Mouse (Mus musculus): ENCODE measurements around the gene Bcat1. TPM values are rescaled to one million over a fixed set of nuclear protein-coding genes. Genes with fewer than 3 reads are reported as not detected.

The Bcat1 gene
- polyA plus RNA-seq, 1 experiment = 100 TPM

- H3K79me2 ChIP-seq (ENCODE audit: control insufficient read depth, insufficient read depth) = peaks cover 100% of the 10 kb centered on the region
- H3K27me3 ChIP-seq (ENCODE audit: control insufficient read depth, insufficient read depth, insufficient read length) = no peaks in the 10 kb centered on the region
These were observed 19.9 kb downstream of the Bcat1 start for GRCm38 (mm10) chr6:145056102-145056501.

GRCm38 (mm10) chr6:145055277-145055858, 20.6 kb downstream of the Bcat1 start:
- peaks cover 82% of the 10 kb centered on the region for H3K79me3 ChIP-seq (ENCODE audit: low read depth)
- TF ChIP-seq CTCF (IDR thresholded peaks at IDR 0.05; ENCODE audit: control insufficient read depth, insufficient read depth, insufficient read length) (no peak), MAX (IDR thresholded peaks at IDR 0.05) (no peak), MYOG (IDR thresholded peaks at IDR 0.05; ENCODE audit: control insufficient read depth, extremely low read depth, insufficient read length) (no peak), CEBPB (IDR thresholded peaks at IDR 0.05; ENCODE audit: low read depth) (no peak), FOSL1 (IDR thresholded peaks at IDR 0.05; ENCODE audit: insufficient read depth, low read length, poor library complexity, severe bottlenecking) (no peak), MYOD1 (IDR thresholded peaks at IDR 0.05; ENCODE audit: control insufficient read depth, insufficient read length, low read depth) (no peak)
- peaks cover 100% of the 10 kb centered on the region for H3K79me2 ChIP-seq (ENCODE audit: control insufficient read depth, insufficient read depth)

More at GRCm38 (mm10) chr6:145056102-145056501, 19.9 kb downstream of the Bcat1 start:
- no peak overlapping the region for H3K4me3 ChIP-seq (ENCODE audit: insufficient read depth, poor library complexity, severe bottlenecking)
- H3K36me3 ChIP-seq (ENCODE audit: control insufficient read depth, insufficient read depth) = peaks cover 55% of the 10 kb centered on the region
- H3K79me3 ChIP-seq (ENCODE audit: low read depth) = peaks cover 88% of the 10 kb centered on the region
- H3ac ChIP-seq (ENCODE audit: control insufficient read depth, insufficient read length, low read depth) = no peak overlapping the region
- TF ChIP-seq USF1 (IDR thresholded peaks at IDR 0.05; ENCODE audit: low read depth) (no peak), FOSL1 (IDR thresholded peaks at IDR 0.05; ENCODE audit: insufficient read depth, low read length, poor library complexity, severe bottlenecking) (no peak)

GRCm38 (mm10) chr6:145052669-145053068, 23.3 kb downstream of the Bcat1 start:
- H3K79me3 ChIP-seq (ENCODE audit: low read depth) = peaks cover 79% of the 10 kb centered on the region
- peaks cover 52% of the 10 kb centered on the region for H3K36me3 ChIP-seq (ENCODE audit: control insufficient read depth, insufficient read depth)
- TF ChIP-seq MYOG (IDR thresholded peaks at IDR 0.05; ENCODE audit: control insufficient read depth, extremely low read depth, insufficient read length) (no peak), USF1 (IDR thresholded peaks at IDR 0.05; ENCODE audit: low read depth) (no peak), CTCF (IDR thresholded peaks at IDR 0.05; ENCODE audit: control insufficient read depth, insufficient read depth, insufficient read length) (no peak), CEBPB (IDR thresholded peaks at IDR 0.05; ENCODE audit: low read depth) (no peak), MYOD1 (IDR thresholded peaks at IDR 0.05; ENCODE audit: control insufficient read depth, insufficient read length, low read depth) (no peak), MAX (IDR thresholded peaks at IDR 0.05) (no peak)
- H3K79me2 ChIP-seq (ENCODE audit: control insufficient read depth, insufficient read depth) = peaks cover 100% of the 10 kb centered on the region
- no peak overlapping the region for H3K4me3 ChIP-seq (ENCODE audit: insufficient read depth, poor library complexity, severe bottlenecking)
- no peak overlapping the region for H3ac ChIP-seq (ENCODE audit: control insufficient read depth, insufficient read length, low read depth)
- H3K27me3 ChIP-seq (ENCODE audit: control insufficient read depth, insufficient read depth, insufficient read length) = no peaks in the 10 kb centered on the region

More at GRCm38 (mm10) chr6:145055277-145055858, 20.6 kb downstream of the Bcat1 start:
- Histone ChIP-seq H3K36me3 (ENCODE audit: control insufficient read depth, insufficient read depth) (peaks cover 53% of the 10 kb centered on the region), H3K4me3 (ENCODE audit: insufficient read depth, poor library complexity, severe bottlenecking) (no peak overlapping the region), H3K27me3 (ENCODE audit: control insufficient read depth, insufficient read depth, insufficient read length) (no peaks in the 10 kb centered on the region), H3ac (ENCODE audit: control insufficient read depth, insufficient read length, low read depth) (no peak overlapping the region)

- TF ChIP-seq MAX (IDR thresholded peaks at IDR 0.05) = no peak
- no peak for TF ChIP-seq FOSL1 (IDR thresholded peaks at IDR 0.05; ENCODE audit: insufficient read depth, low read length, poor library complexity, severe bottlenecking)
- no peak for TF ChIP-seq MYOG (IDR thresholded peaks at IDR 0.05; ENCODE audit: control insufficient read depth, extremely low read depth, insufficient read length)
- TF ChIP-seq MYOD1 (IDR thresholded peaks at IDR 0.05; ENCODE audit: control insufficient read depth, insufficient read length, low read depth) = no peak
- no peak for TF ChIP-seq CEBPB (IDR thresholded peaks at IDR 0.05; ENCODE audit: low read depth)
- no peak for TF ChIP-seq USF1 (IDR thresholded peaks at IDR 0.05; ENCODE audit: low read depth)
- TF ChIP-seq CTCF (IDR thresholded peaks at IDR 0.05; ENCODE audit: control insufficient read depth, insufficient read depth, insufficient read length) = no peak
- Histone ChIP-seq H3K4me3 (ENCODE audit: insufficient read depth, poor library complexity, severe bottlenecking) (no peak overlapping the region), H3K79me3 (ENCODE audit: low read depth) (peaks cover 73% of the 10 kb centered on the region), H3ac (ENCODE audit: control insufficient read depth, insufficient read length, low read depth) (no peak overlapping the region), H3K79me2 (ENCODE audit: control insufficient read depth, insufficient read depth) (peaks cover 100% of the 10 kb centered on the region), H3K36me3 (ENCODE audit: control insufficient read depth, insufficient read depth) (peaks cover 58% of the 10 kb centered on the region), H3K27me3 (ENCODE audit: control insufficient read depth, insufficient read depth, insufficient read length) (no peaks in the 10 kb centered on the region)
These were observed 25.1 kb downstream of the Bcat1 start for GRCm38 (mm10) chr6:145050899-145051298.

- TF ChIP-seq MYOD1 (IDR thresholded peaks at IDR 0.05; ENCODE audit: control insufficient read depth, insufficient read length, low read depth) = no peak
- TF ChIP-seq CEBPB (IDR thresholded peaks at IDR 0.05; ENCODE audit: low read depth) = no peak
- TF ChIP-seq FOSL1 (IDR thresholded peaks at IDR 0.05; ENCODE audit: insufficient read depth, low read length, poor library complexity, severe bottlenecking) = no peak
- TF ChIP-seq USF1 (IDR thresholded peaks at IDR 0.05; ENCODE audit: low read depth) = no peak
- TF ChIP-seq CTCF (IDR thresholded peaks at IDR 0.05; ENCODE audit: control insufficient read depth, insufficient read depth, insufficient read length) = no peak
- no peak for TF ChIP-seq MAX (IDR thresholded peaks at IDR 0.05)
- no peak for TF ChIP-seq MYOG (IDR thresholded peaks at IDR 0.05; ENCODE audit: control insufficient read depth, extremely low read depth, insufficient read length)
- H3ac ChIP-seq (ENCODE audit: control insufficient read depth, insufficient read length, low read depth) = no peak overlapping the region
- H3K79me3 ChIP-seq (ENCODE audit: low read depth) = peaks cover 66% of the 10 kb centered on the region
- H3K4me3 ChIP-seq (ENCODE audit: insufficient read depth, poor library complexity, severe bottlenecking) = no peak overlapping the region
- H3K36me3 ChIP-seq (ENCODE audit: control insufficient read depth, insufficient read depth) = peaks cover 54% of the 10 kb centered on the region
- H3K27me3 ChIP-seq (ENCODE audit: control insufficient read depth, insufficient read depth, insufficient read length) = no peaks in the 10 kb centered on the region
- H3K79me2 ChIP-seq (ENCODE audit: control insufficient read depth, insufficient read depth) = peaks cover 100% of the 10 kb centered on the region
These were observed 27.6 kb downstream of the Bcat1 start for GRCm38 (mm10) chr6:145048131-145048997.
